Mouse (Mus musculus) myocyte (in vitro differentiated cells): ENCODE measurements around the gene Polr2f.

Source experiments
- MYOG ChIP-seq, 3 experiments: IDR thresholded peaks; one replicate each; pipeline ENCODE4 v1.6.1; 2011; ENCODE audit warnings: control low read depth in 2 of 3, low read depth in 2 of 3, mild to moderate bottlenecking in 2 of 3; ENCODE audit not compliant: insufficient read length in 2 of 3, control insufficient read depth in 1 of 3, insufficient read depth in 1 of 3
- POLR2A ChIP-seq: IDR thresholded peaks from one replicate; pipeline ENCODE4 v1.6.1; 2011; ENCODE audit warnings: low read depth, mild to moderate bottlenecking, control low read depth, moderate library complexity; ENCODE audit not compliant: insufficient read length
- USF1 ChIP-seq: IDR thresholded peaks from one replicate; pipeline ENCODE4 v1.6.1; 2011; ENCODE audit warnings: low read depth, mild to moderate bottlenecking, control low read depth, moderate library complexity

GRCm38 (mm10) chr15:79124331-79124875, 16.4 kb upstream of the Polr2f start:
- TF ChIP-seq POLR2A (no peak), USF1 (no peak), MYOG (IDR thresholded peaks at IDR 0.05; ENCODE audit: control insufficient read depth in 1 of 3, insufficient read depth in 1 of 3, insufficient read length in 2 of 3, low read depth in 2 of 3) (no peak)
